Mouse (Mus musculus) granulocyte monocyte progenitor cell, adult 5-6 weeks (primary cell): ENCODE measurements around the gene Efcab1. TPM values are rescaled to one million over a fixed set of nuclear protein-coding genes. Genes with fewer than 3 reads are reported as not detected.
"Not testable (repeated sequence)": the region's sequence is repeated elsewhere in the genome, so short reads cannot be mapped to it uniquely, and the experiment has no call there.

ENCODE experiments used
- ATAC-seq: replicated peaks from 2 replicates; pipeline ENCODE4 v1.8.0; 2016; ENCODE audit warnings: mild to moderate bottlenecking, moderate TSS enrichment, inconsistent platforms; ENCODE audit not compliant: poor library complexity, severe bottlenecking
- total RNA-seq, 2 experiments: library from RNA; stranded (forward) in 1 of 2; stranded (reverse) in 1 of 2; fragments of 200-712, 200-1000 nt in 1 of 2; fragments of >200 nt in 1 of 2; fragmentation: Nextera tagmentation in 1 of 2; gene quantifications; 2 replicates each; pipeline ENCODE4 v1.2.3; 2014 to 2017

Efcab1 gene
- total RNA-seq (2014; fragmentation: Nextera tagmentation) (not detected in 2 replicates), total RNA-seq (2017) (not detected in 2 replicates)

- ATAC-seq: no peak
These were observed at the start of gene Efcab1 for GRCm38 (mm10) chr16:14906393-14907100. TSS of gene Efcab1 (plus strand) at chr16:14906606.

DNA sequence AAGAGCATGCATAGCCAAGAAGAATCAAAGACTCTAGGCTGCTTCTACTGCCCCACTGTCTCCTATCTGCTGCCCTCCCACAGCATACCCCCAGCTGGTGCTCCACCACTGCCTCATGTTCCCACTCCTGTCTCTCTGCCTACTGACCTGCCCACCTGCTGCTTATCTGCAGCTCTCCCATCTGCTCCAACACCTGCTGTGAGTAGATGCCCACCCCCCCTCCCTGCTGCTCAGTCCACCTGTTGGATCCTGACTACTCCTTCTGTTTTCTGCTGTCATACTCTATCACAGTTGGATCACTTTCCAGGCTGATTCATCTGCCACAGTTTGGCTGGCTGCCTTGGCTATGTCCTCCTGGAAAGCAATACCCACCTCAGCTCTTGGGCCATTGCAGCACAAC lies 47.0 kb upstream of the Efcab1 start:
- ATAC-seq: no peak

- no peak for ATAC-seq
These were observed 21.5 kb upstream of the Efcab1 start for GRCm38 (mm10) chr16:14884916-14885315.

DNA sequence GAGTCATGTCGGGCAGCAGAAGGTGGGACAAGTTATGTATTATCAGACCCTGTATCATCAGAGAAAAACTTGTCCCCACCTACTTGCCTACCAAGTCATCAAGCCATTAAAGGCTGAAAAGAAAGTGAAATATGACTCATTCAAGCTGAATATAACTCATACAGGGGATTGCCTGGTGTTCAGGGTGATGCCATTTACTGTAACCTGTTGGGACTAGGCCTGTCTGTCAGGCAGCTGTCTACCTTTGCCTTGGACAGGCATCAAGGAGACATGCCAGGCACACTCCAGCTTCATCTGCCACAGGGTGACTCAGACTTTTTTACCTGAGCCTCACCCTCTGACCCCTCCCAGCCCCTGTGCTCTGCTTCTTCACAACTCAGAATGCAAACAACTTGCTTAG lies 21.0 kb upstream of the Efcab1 start:
- no peak for ATAC-seq

- ATAC-seq: no peak
These were observed 13.9 kb upstream of the Efcab1 start for GRCm38 (mm10) chr16:14892492-14892891.

GRCm38 (mm10) chr16:14893864-14894263 lies 12.5 kb upstream of the Efcab1 start:
- no peak for ATAC-seq

- no peak for ATAC-seq
These were observed 11.7 kb upstream of the Efcab1 start for GRCm38 (mm10) chr16:14894713-14895112.

- no peak for ATAC-seq
These were observed 10.9 kb upstream of the Efcab1 start for GRCm38 (mm10) chr16:14895543-14895942.

DNA sequence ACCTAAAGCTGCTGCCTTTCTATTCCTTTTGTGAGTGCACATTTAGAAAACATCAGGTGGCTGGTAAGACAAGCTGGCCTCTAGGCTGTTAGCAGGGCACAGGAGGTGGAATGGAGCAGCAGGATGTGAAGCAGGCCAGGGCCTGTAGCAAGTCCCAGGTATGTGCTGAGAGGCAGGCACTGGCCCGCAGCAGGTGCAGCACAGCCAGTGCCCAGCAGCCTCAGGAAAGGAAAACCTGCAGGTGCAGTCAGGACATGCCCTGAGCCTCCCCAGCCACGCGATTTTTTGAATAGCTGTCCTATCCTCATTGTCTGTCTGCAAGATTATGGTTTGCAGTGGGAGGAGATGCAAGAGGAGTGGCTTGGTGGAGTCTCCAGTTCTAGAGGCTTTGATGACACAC lies 24.3 kb downstream of the Efcab1 start:
- not testable (repeated sequence) for ATAC-seq

DNA sequence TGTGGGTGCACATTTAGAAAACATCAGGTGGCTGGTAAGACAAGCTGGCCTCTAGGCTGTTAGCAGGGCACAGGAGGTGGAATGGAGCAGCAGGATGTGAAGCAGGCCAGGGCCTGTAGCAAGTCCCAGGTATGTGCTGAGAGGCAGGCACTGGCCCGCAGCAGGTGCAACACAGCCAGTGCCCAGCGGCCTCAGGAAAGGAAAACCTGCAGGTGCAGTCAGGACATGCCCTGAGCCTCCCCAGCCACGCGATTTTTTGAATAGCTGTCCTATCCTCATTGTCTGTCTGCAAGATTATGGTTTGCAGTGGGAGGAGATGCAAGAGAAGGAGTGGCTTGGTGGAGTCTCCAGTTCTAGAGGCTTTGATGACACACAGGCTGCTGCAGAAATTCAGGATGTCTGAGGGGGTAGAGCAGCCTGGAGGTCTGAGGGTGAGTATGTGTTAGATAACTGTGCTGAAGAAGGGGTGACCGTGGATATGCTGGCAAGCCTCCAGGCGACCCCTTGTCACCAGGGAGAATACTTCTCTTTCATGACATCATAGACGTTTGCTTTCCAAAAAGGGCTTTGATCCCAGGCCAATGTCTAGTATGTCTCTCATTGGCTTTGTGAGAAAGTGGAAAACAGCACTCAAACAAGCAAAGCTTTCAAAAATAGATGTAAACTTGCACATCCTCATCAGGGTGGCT lies 30.2 kb downstream of the Efcab1 start:
- not testable (repeated sequence) for ATAC-seq

DNA sequence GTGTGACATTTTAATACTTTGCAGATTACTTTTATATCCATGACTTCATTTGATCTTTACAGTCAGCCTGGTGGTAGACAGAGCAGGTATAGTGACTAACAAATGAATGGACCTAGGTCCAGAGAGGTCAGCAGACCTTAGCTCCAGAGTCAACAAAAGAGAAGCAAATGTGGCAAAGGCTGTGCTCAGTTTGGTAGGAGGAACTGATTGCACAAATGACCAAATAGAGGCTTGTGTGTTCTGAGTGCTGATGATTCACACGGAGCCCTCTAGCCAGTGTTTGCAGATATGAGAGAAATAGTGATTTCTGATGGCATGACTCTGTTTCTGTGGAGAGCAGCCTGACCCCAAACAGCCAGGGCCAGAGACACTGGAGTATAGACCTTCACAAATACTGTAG lies 33.1 kb downstream of the Efcab1 start:
- no peak for ATAC-seq

GRCm38 (mm10) chr16:14939994-14940715 lies 33.7 kb downstream of the Efcab1 start:
- no peak for ATAC-seq

GRCm38 (mm10) chr16:14940898-14941297 lies 34.5 kb downstream of the Efcab1 start:
- no peak for ATAC-seq

GRCm38 (mm10) chr16:14943530-14943929 lies 37.1 kb downstream of the Efcab1 start:
- ATAC-seq: no peak

GRCm38 (mm10) chr16:14947561-14947960 lies 41.2 kb downstream of the Efcab1 start:
- not testable (repeated sequence) for ATAC-seq

DNA sequence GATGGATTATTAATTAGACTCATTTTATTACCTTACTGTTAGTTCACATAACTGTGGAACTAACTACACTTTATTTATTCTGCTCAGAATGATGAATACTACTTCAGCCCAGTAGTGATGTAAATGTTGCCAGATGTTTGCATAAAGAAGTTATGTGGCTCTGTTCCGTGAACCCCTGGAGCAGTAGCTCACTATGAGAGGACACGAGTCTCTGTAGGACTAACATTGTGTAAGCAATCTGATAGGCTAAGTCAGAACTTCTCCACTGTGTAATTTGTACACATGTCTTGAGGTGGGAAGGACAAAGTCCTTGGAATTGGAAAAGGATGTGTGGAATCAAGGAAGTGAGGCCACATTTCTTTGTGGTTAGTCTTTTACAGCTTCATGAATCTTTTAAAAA lies 45.5 kb downstream of the Efcab1 start:
- ATAC-seq: no peak

GRCm38 (mm10) chr16:14959743-14960142 lies 53.3 kb downstream of the Efcab1 start:
- no peak for ATAC-seq

DNA sequence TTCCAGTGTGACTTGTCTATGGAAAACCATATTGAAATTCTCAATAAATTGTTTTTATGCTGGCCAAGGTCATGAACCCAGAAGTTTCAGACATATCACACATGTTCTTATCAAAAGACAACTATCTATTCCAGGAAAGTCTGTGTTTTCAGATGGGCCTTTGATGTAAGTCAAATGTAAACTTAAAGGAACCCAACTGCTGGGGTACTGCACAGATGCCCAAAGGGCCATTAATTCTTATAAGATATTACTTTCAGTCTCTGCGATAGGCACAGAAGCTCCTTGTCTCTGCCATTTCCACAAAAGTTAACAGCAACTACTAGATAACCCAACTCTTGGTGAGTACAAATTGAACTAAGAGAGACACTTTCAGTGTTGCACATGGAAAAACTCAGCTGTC lies 67.3 kb downstream of the Efcab1 start:
- ATAC-seq: no peak

GRCm38 (mm10) chr16:14979228-14979627 lies 72.8 kb downstream of the Efcab1 start:
- no peak for ATAC-seq

GRCm38 (mm10) chr16:14989614-14990268 lies 83.3 kb downstream of the Efcab1 start:
- no peak for ATAC-seq

DNA sequence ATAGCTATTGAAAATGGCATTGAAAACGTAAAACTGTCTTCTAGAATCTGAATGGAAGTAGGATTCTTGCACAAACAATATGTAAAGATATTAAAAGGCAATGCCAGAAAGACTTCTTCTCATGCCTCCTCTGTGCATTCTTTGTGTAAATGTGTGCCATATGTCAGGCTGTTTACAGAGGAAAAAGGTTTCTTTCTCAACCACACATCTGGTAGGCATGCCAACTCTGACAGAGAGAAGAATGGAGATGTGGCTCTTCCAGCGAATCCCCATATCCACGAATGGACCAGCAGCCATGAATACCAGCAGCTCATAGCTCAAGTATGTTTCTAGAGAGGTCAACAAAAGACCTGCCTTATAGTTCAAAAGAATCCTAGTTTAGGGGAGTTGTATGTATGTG lies 84.6 kb downstream of the Efcab1 start:
- ATAC-seq: no peak
